ENCODE assay signal across 24 mouse cellular contexts in the genomic region with DNA sequence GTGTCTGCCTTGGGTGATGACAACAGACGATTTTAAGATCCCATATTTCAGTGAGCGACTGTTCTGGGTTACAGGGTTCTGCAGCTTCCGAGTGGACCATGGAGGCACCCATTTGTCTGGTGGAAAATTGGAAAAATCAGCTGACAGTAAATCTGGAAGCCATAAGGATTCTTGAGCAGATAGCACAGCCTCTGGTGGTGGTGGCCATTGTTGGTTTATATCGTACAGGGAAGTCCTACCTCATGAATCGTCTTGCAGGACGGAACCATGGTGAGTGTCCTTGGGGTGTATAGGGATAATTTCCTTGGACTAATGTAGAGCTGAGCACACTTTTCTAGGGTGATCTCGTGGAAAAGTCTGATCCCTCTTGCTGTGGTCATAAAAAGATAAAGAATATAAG. TPM values are rescaled to one million over a fixed set of nuclear protein-coding genes. Genes with fewer than 3 reads are reported as not detected.
"Had no signal": no experiment of that assay in that cellular context is flagged by ENCODE, and none has a peak within 500 bp of the region (broad histone marks: within the 10 kb centered on the region; RNA-seq: fewer than 3 reads in every experiment).

No protein-coding gene starts in this region.

- H3K27ac ChIP-seq: kidney, embryonic 15.5 days; layer of hippocampus, adult 2 months; limb, embryonic 10.5 days; limb, embryonic 13.5 days; liver, embryonic 12.5 days; liver, embryonic 15.5 days; lung, embryonic 15.5 days; midbrain, embryonic 12.5 days; midbrain, embryonic 15.5 days; neural tube, embryonic 12.5 days; neural tube, embryonic 15.5 days had no signal

- H3K36me3 ChIP-seq: kidney, embryonic 15.5 days; limb, embryonic 10.5 days; limb, embryonic 13.5 days; liver, embryonic 12.5 days; liver, embryonic 15.5 days; lung, embryonic 15.5 days; midbrain, embryonic 12.5 days; midbrain, embryonic 15.5 days; neural tube, embryonic 12.5 days; neural tube, embryonic 15.5 days had no signal

- ATAC-seq: liver, embryonic 12.5 days; midbrain, embryonic 15.5 days had no signal

- DNase-seq: kidney, adult 8-10 months; kidney, postnatal 14 days; layer of hippocampus, adult 9-11 months; liver; lung, adult 18-20 months; lung, postnatal 10 days; retina, postnatal 1 day; right cerebral cortex, postnatal 25 days; spleen, adult 18-20 months; thymus, adult 18-20 months; thymus, postnatal 36 days had no signal

- H3K9ac ChIP-seq: kidney, embryonic 15.5 days; limb, embryonic 13.5 days; liver, embryonic 12.5 days; liver, embryonic 15.5 days; lung, embryonic 15.5 days; midbrain, embryonic 12.5 days; midbrain, embryonic 15.5 days; neural tube, embryonic 12.5 days; neural tube, embryonic 15.5 days had no signal

- H3K4me3 ChIP-seq: kidney, embryonic 15.5 days; layer of hippocampus, adult 2 months; limb, embryonic 10.5 days; limb, embryonic 13.5 days; liver, embryonic 12.5 days; liver, embryonic 15.5 days; lung, embryonic 15.5 days; midbrain, embryonic 12.5 days; midbrain, embryonic 15.5 days; neural tube, embryonic 12.5 days; neural tube, embryonic 15.5 days had no signal

- H3K9me3 ChIP-seq: kidney, embryonic 15.5 days; limb, embryonic 10.5 days; limb, embryonic 13.5 days; liver, embryonic 12.5 days; liver, embryonic 15.5 days; lung, embryonic 15.5 days; midbrain, embryonic 12.5 days; midbrain, embryonic 15.5 days; neural tube, embryonic 12.5 days; neural tube, embryonic 15.5 days had no signal

- H3K27me3 ChIP-seq: kidney, embryonic 15.5 days; limb, embryonic 13.5 days; liver, embryonic 12.5 days; liver, embryonic 15.5 days; lung, embryonic 15.5 days; midbrain, embryonic 12.5 days; midbrain, embryonic 15.5 days; neural tube, embryonic 12.5 days; neural tube, embryonic 15.5 days had no signal

- H3K4me2 ChIP-seq: kidney, embryonic 15.5 days; limb, embryonic 13.5 days; liver, embryonic 12.5 days; liver, embryonic 15.5 days; lung, embryonic 15.5 days; midbrain, embryonic 12.5 days; midbrain, embryonic 15.5 days; neural tube, embryonic 12.5 days; neural tube, embryonic 15.5 days had no signal

- H3K4me1 ChIP-seq: liver, embryonic 15.5 days; lung, embryonic 15.5 days; midbrain, embryonic 12.5 days; midbrain, embryonic 15.5 days; neural tube, embryonic 15.5 days had no signal

RNA-seq across cellular contexts. Expression of a gene that starts 33.0 kb away (rescaled TPM):
- total RNA-seq: layer of hippocampus, adult 2 months; left cerebral cortex, adult 18-20 months; left cerebral cortex, postnatal 25 days had no signal
- polyA plus RNA-seq: limb, embryonic 10.5 days; limb, embryonic 13.5 days; liver, embryonic 12.5 days; lung, embryonic 15.5 days; midbrain, embryonic 12.5 days; midbrain, embryonic 15.5 days; neural tube, embryonic 12.5 days; neural tube, embryonic 15.5 days had no signal
